8 mouse cellular contexts compared by ENCODE assay signal in genomic region chr13:67108821-67109206, GRCm38 (mm10). TPM values are rescaled to one million over a fixed set of nuclear protein-coding genes. Genes with fewer than 3 reads are reported as not detected.
A peak's percentile ranks its signal among the peaks of the same experiment; 100 is the strongest.
DNase-seq lines count a peak whose midpoint lies in the region; ATAC-seq and TF ChIP-seq lines count a peak whose summit lies in the region.

No protein-coding gene starts in this region.

- TF ChIP-seq CTCF in gastrocnemius, adult 2 months (IDR thresholded peaks at IDR 0.05) = peak; percentile 24; the same call in 1 of the 2 replicates
- no peak for TF ChIP-seq CTCF in liver, postnatal 0 days (IDR thresholded peaks at IDR 0.05; ENCODE audit: low read depth)

- no peak for TF ChIP-seq EP300 in liver, postnatal 0 days (IDR thresholded peaks at IDR 0.05; ENCODE audit: low read depth)

- H3K4me3 ChIP-seq in gastrocnemius, adult 2 months = peak overlapping the region; percentile 82
- peak overlapping the region; percentile 52 for H3K4me3 ChIP-seq in hindbrain, embryonic 11.5 days (ENCODE audit: low read depth, low read length)
- H3K4me3 ChIP-seq in liver, postnatal 0 days (ENCODE audit: low read depth, low read length) = peak overlapping the region; percentile 71
- H3K4me3 ChIP-seq in stomach, embryonic 16.5 days (replicated peaks; ENCODE audit: low read length) = peak overlapping the region; percentile 81

- H3K9ac ChIP-seq in hindbrain, embryonic 11.5 days (ENCODE audit: low read depth, low read length) = no peak overlapping the region
- no peak overlapping the region; the same call in 1 of the 2 replicates for H3K9ac ChIP-seq in liver, postnatal 0 days (replicated peaks)
- H3K9ac ChIP-seq in stomach, embryonic 16.5 days (ENCODE audit: low read length) = peak overlapping the region; percentile 17; the same call in 1 of the 2 replicates

- H3K9me3 ChIP-seq in hindbrain, embryonic 11.5 days (ENCODE audit: control insufficient read depth, low read length) = no peaks in the 10 kb centered on the region
- H3K9me3 ChIP-seq in liver, postnatal 0 days (ENCODE audit: low read length) = no peaks in the 10 kb centered on the region
- H3K9me3 ChIP-seq in stomach, embryonic 16.5 days (replicated peaks; ENCODE audit: control insufficient read depth, low read length) = no peaks in the 10 kb centered on the region

- no peaks in the 10 kb centered on the region for H3K4me1 ChIP-seq in hindbrain, embryonic 11.5 days (replicated peaks; ENCODE audit: control insufficient read depth, insufficient read depth, low read length)
- H3K4me1 ChIP-seq in liver, postnatal 0 days (ENCODE audit: insufficient read depth) = peaks cover 10% of the 10 kb centered on the region
- peaks cover 8% of the 10 kb centered on the region for H3K4me1 ChIP-seq in stomach, embryonic 16.5 days (ENCODE audit: control insufficient read depth, insufficient read depth, low read length)

- peak; percentile 59 for ATAC-seq in hindbrain, embryonic 11.5 days (ENCODE audit: low FRiP score)
- peak; percentile 68 for ATAC-seq in liver, postnatal 0 days
- peak; percentile 51; the same call in 1 of the 2 replicates for ATAC-seq in stomach, embryonic 16.5 days (ENCODE audit: insufficient read depth, low FRiP score)

- H3K36me3 ChIP-seq in hindbrain, embryonic 11.5 days (ENCODE audit: control insufficient read depth, insufficient read depth, low read length) = no peaks in the 10 kb centered on the region
- H3K36me3 ChIP-seq in liver, postnatal 0 days (replicated peaks; ENCODE audit: insufficient read depth, low read length) = no peaks in the 10 kb centered on the region
- H3K36me3 ChIP-seq in stomach, embryonic 16.5 days (ENCODE audit: control insufficient read depth, insufficient read depth, low read length) = peaks cover 9% of the 10 kb centered on the region

- intact Hi-C loops in gastrocnemius, adult 2 months (cut with DNase I) = loop anchor here (1.0 to 2.0 kb wide), 3 partner anchors 19 to 48 kb away; partner anchors contain the start of gene Zfp712

- H3K27me3 ChIP-seq in hindbrain, embryonic 11.5 days (ENCODE audit: control insufficient read depth, insufficient read depth, low read length) = no peaks in the 10 kb centered on the region
- no peaks in the 10 kb centered on the region for H3K27me3 ChIP-seq in liver, postnatal 0 days (ENCODE audit: insufficient read depth, low read length)
- H3K27me3 ChIP-seq in stomach, embryonic 16.5 days (ENCODE audit: control insufficient read depth, insufficient read depth, low read length) = no peaks in the 10 kb centered on the region

- H3K4me2 ChIP-seq in hindbrain, embryonic 11.5 days (replicated peaks; ENCODE audit: low read depth, low read length) = 0 out of 2 replicates have a peak overlapping the region, but pooled peaks have one; percentile 2
- peak overlapping the region; percentile 90 for H3K4me2 ChIP-seq in liver, postnatal 0 days (ENCODE audit: low read depth, low read length)
- peak overlapping the region; percentile 55 for H3K4me2 ChIP-seq in stomach, embryonic 16.5 days (ENCODE audit: low read depth, low read length)

- H3K27ac ChIP-seq in gastrocnemius, adult 2 months = peak overlapping the region; percentile 95
- no peak overlapping the region for H3K27ac ChIP-seq in hindbrain, embryonic 11.5 days (ENCODE audit: low read depth, low read length)
- H3K27ac ChIP-seq in liver, postnatal 0 days (ENCODE audit: low read depth) = no peak overlapping the region
- peak overlapping the region; percentile 40 for H3K27ac ChIP-seq in stomach, embryonic 16.5 days (ENCODE audit: low read length)

- DNase-seq in gastrocnemius, adult 2 months = peak; percentile 41
- DNase-seq in gastrocnemius, postnatal 25 days = no peak
- DNase-seq in right cerebral cortex, postnatal 4 days = peak; percentile 36
- DNase-seq in right cerebral cortex, postnatal 25 days = no peak
- no peak for DNase-seq in hindbrain, embryonic 11.5 days (ENCODE audit: low spot score)
- peak; percentile 55 for DNase-seq in liver, postnatal 0 days
- DNase-seq in embryo, embryonic 10.5 days (ENCODE audit: low spot score) = no peak

- WGBS in hindbrain, embryonic 11.5 days = 6% methylated on average over 9 of the region's 9 CpGs
- 5% methylated on average over 9 of the region's 9 CpGs for WGBS in liver, postnatal 0 days (ENCODE audit: insufficient replicate concordance)
- WGBS in stomach, embryonic 16.5 days = 4% methylated on average over 9 of the region's 9 CpGs

RNA-seq across cellular contexts. Expression of gene Gm28557, which starts 0.4 kb away (rescaled TPM):
- total RNA-seq in gastrocnemius, adult 2 months (2021) = 1 to 10 TPM; 2.2 to 3.4 TPM
- total RNA-seq in gastrocnemius, postnatal 25 days (2021) = 1 to 10 TPM; 2.1 to 3.3 TPM
- polyA plus RNA-seq in hindbrain, embryonic 11.5 days (2014; fragmentation: Nextera tagmentation; extraction: Ambion mirVana) = 1.9 and 3.3 TPM in 2 replicates
- 1.4 and 2.2 TPM in 2 replicates for polyA plus RNA-seq in liver, postnatal 0 days (2015; fragmentation: Nextera tagmentation; extraction: Ambion mirVana)
- 3.1 and 3.3 TPM in 2 replicates for polyA plus RNA-seq in stomach, embryonic 16.5 days (2015; fragmentation: Nextera tagmentation; extraction: Ambion mirVana)

RNA-seq across cellular contexts. Expression of gene Rslcan18, which starts 7.2 kb away (rescaled TPM):
- under 1 TPM; 0.38 to 0.64 TPM for total RNA-seq in gastrocnemius, adult 2 months (2021)
- total RNA-seq in gastrocnemius, postnatal 25 days (2021) = under 1 TPM; 0.46 to 0.51 TPM
- polyA plus RNA-seq in hindbrain, embryonic 11.5 days (2014; fragmentation: Nextera tagmentation; extraction: Ambion mirVana) = 0.14 and 0.26 TPM in 2 replicates
- polyA plus RNA-seq in liver, postnatal 0 days (2015; fragmentation: Nextera tagmentation; extraction: Ambion mirVana) = 0.13 and 0.18 TPM in 2 replicates
- polyA plus RNA-seq in stomach, embryonic 16.5 days (2015; fragmentation: Nextera tagmentation; extraction: Ambion mirVana) = 0.31 and 0.47 TPM in 2 replicates

RNA-seq across cellular contexts. Expression of gene Zfp708, which starts 11.0 kb away (rescaled TPM):
- 1 to 10 TPM in 1 of 2 experiments, under 1 TPM in 1; 0.17 to 1.6 TPM for total RNA-seq in gastrocnemius, adult 2 months (2021)
- 1 to 10 TPM in 1 of 2 experiments, under 1 TPM in 1; 0.32 to 1.3 TPM for total RNA-seq in gastrocnemius, postnatal 25 days (2021)
- polyA plus RNA-seq in hindbrain, embryonic 11.5 days (2014; fragmentation: Nextera tagmentation; extraction: Ambion mirVana) = 9.2 and 9.6 TPM in 2 replicates
- polyA plus RNA-seq in liver, postnatal 0 days (2015; fragmentation: Nextera tagmentation; extraction: Ambion mirVana) = 0.66 and 0.78 TPM in 2 replicates
- 3.7 and 4.6 TPM in 2 replicates for polyA plus RNA-seq in stomach, embryonic 16.5 days (2015; fragmentation: Nextera tagmentation; extraction: Ambion mirVana)

RNA-seq across cellular contexts. Expression of gene Zfp759, which starts 12.6 kb away (rescaled TPM):
- 1 to 10 TPM; 4.7 to 5.6 TPM for total RNA-seq in gastrocnemius, adult 2 months (2021)
- total RNA-seq in gastrocnemius, postnatal 25 days (2021) = 1 to 10 TPM; 4.1 to 4.3 TPM
- 1.7 and 3.3 TPM in 2 replicates for polyA plus RNA-seq in hindbrain, embryonic 11.5 days (2014; fragmentation: Nextera tagmentation; extraction: Ambion mirVana)
- 0.40 and 0.56 TPM in 2 replicates for polyA plus RNA-seq in liver, postnatal 0 days (2015; fragmentation: Nextera tagmentation; extraction: Ambion mirVana)
- polyA plus RNA-seq in stomach, embryonic 16.5 days (2015; fragmentation: Nextera tagmentation; extraction: Ambion mirVana) = 1.9 and 2.1 TPM in 2 replicates

RNA-seq across cellular contexts. Expression of gene Zfp712, which starts 47.8 kb away (rescaled TPM):
- 1 to 10 TPM; 1.1 to 1.2 TPM for total RNA-seq in gastrocnemius, adult 2 months (2021)
- total RNA-seq in gastrocnemius, postnatal 25 days (2021) = under 1 TPM; 0.94 to 0.95 TPM
- polyA plus RNA-seq in hindbrain, embryonic 11.5 days (2014; fragmentation: Nextera tagmentation; extraction: Ambion mirVana) = 5.8 TPM in 2 replicates
- 0.41 and 0.59 TPM in 2 replicates for polyA plus RNA-seq in liver, postnatal 0 days (2015; fragmentation: Nextera tagmentation; extraction: Ambion mirVana)
- 3.9 TPM in 2 replicates for polyA plus RNA-seq in stomach, embryonic 16.5 days (2015; fragmentation: Nextera tagmentation; extraction: Ambion mirVana)

Comparison
In these comparisons a context has a peak if more than half of its experiments do, and no peak if none do; other contexts are left out.
1. DNase-seq: peak in gastrocnemius, adult 2 months (single experiment), right cerebral cortex, postnatal 4 days (single experiment) and liver, postnatal 0 days (single experiment); none in gastrocnemius, postnatal 25 days (single experiment), right cerebral cortex, postnatal 25 days (single experiment), hindbrain, embryonic 11.5 days (single experiment) and embryo, embryonic 10.5 days (single experiment).
2. H3K27ac ChIP-seq: peak in gastrocnemius, adult 2 months (single experiment) and stomach, embryonic 16.5 days (single experiment); none in hindbrain, embryonic 11.5 days (single experiment) and liver, postnatal 0 days (single experiment).
3. H3K4me2 ChIP-seq: peak in every context shown above with its lines; median percentile 90 in liver, postnatal 0 days; 55 in stomach, embryonic 16.5 days; 2 in hindbrain, embryonic 11.5 days.
4. Peak in every context shown above with its lines, with median percentiles within 50 percentile points of each other: H3K4me3 ChIP-seq and ATAC-seq.